Mouse (Mus musculus): ENCODE data around the gene Naa38.
"Not testable (repeated sequence)": the region's sequence is repeated elsewhere in the genome, so short reads cannot be mapped to it uniquely, and the experiment has no call there.

Gene Naa38

DNA sequence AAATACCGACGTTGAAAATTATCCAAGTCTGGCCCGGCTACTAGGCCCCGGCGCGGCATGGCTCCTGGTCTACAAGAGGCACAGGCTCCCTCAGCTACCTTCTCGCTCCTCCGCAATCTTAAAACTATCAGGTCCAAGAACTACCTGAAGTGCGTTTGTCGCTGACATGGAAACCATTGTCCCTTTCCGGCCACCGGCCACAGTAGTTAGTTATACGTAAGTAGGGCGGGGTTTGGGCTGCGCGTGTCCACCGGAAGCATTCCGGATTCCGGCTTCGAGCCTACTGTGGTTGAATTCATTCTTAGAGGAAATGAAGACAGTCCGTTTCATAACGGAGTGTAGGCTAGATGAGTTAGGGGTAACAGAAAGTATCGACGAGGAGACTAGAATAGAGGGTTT lies at the start of gene Naa38, which contains the start of gene Cyb5d1:
Gene Naa38 (plus strand): TSS at position 253 of the 399 bp plus-strand sequence.
Gene Cyb5d1 (minus strand): TSS at position 397 of the 399 bp plus-strand sequence.
- DNase-seq (ENCODE audit: low read depth, low spot score) = peak; percentile 93
- H3K27me3 ChIP-seq (ENCODE audit: control insufficient read depth, insufficient read depth, low read length, poor library complexity, severe bottlenecking); H3K36me3 ChIP-seq (ENCODE audit: control insufficient read depth, insufficient read depth, low read length, poor library complexity, severe bottlenecking): not testable (repeated sequence)

GRCm38 (mm10) chr11:69346441-69346840 lies 48.8 kb upstream of the Naa38 start:
- no peaks in the 10 kb centered on the region for H3K27me3 ChIP-seq (ENCODE audit: control insufficient read depth, insufficient read depth, low read length, poor library complexity, severe bottlenecking)
- no peak for DNase-seq (ENCODE audit: low read depth, low spot score)
- H3K36me3 ChIP-seq (ENCODE audit: control insufficient read depth, insufficient read depth, low read length, poor library complexity, severe bottlenecking) = peaks cover 4% of the 10 kb centered on the region

DNA sequence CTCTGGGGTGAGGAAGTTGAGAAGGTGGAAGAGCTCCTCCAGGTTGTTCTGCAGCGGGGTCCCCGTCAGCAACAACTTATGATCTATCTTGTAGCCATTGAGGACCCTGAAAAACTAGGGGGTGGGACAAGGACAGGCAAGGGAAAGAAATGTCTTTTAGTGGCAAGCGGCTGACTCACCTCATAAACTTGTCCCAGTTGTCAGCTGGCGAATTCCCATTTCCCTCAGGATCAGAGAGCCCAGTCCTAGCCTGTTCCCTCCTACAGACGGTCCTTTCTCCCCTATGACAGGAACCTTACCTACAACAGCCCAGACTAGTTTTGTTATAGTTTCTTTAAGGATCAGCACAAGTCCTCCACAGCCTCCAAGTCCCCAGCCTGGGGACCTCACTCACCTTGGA lies 38.7 kb upstream of the Naa38 start:
- no peaks in the 10 kb centered on the region for H3K27me3 ChIP-seq (ENCODE audit: control insufficient read depth, insufficient read depth, low read length, poor library complexity, severe bottlenecking)
- DNase-seq (ENCODE audit: low read depth, low spot score) = no peak

GRCm38 (mm10) chr11:69357690-69358089 lies 37.6 kb upstream of the Naa38 start:
- Histone ChIP-seq H3K27me3 (ENCODE audit: control insufficient read depth, insufficient read depth, low read length, poor library complexity, severe bottlenecking) (no peaks in the 10 kb centered on the region), H3K36me3 (ENCODE audit: control insufficient read depth, insufficient read depth, low read length, poor library complexity, severe bottlenecking) (peaks cover 13% of the 10 kb centered on the region)
- no peak for DNase-seq (ENCODE audit: low read depth, low spot score)

More for the DNA sequence above, 38.7 kb upstream of the Naa38 start:
- peaks cover 7% of the 10 kb centered on the region for H3K36me3 ChIP-seq (ENCODE audit: control insufficient read depth, insufficient read depth, low read length, poor library complexity, severe bottlenecking)

GRCm38 (mm10) chr11:69362021-69362420 lies 33.3 kb upstream of the Naa38 start:
- Histone ChIP-seq H3K27me3 (ENCODE audit: control insufficient read depth, insufficient read depth, low read length, poor library complexity, severe bottlenecking) (no peaks in the 10 kb centered on the region), H3K36me3 (ENCODE audit: control insufficient read depth, insufficient read depth, low read length, poor library complexity, severe bottlenecking) (peaks cover 12% of the 10 kb centered on the region)
- DNase-seq (ENCODE audit: low read depth, low spot score) = no peak

DNA sequence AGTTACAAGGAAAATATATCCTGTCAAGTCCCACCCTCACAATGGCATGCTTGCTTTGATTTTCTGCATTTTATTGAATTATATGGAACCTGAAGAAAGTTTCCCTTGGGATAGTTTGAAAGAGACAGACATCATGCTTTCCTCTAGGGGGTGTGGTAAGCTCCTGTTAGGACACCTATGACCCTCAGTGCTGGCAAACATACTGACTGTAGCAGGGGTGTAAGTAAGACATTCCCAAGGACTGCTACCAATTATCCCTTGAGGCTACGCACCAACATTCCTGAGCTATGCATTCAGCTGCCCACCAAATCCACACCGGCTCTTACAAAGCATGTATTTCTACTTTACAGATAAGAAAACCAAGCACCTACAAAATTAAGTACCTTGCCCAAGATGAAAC lies 32.8 kb upstream of the Naa38 start:
- H3K27me3 ChIP-seq (ENCODE audit: control insufficient read depth, insufficient read depth, low read length, poor library complexity, severe bottlenecking) = no peaks in the 10 kb centered on the region
- no peak for DNase-seq (ENCODE audit: low read depth, low spot score)
- H3K36me3 ChIP-seq (ENCODE audit: control insufficient read depth, insufficient read depth, low read length, poor library complexity, severe bottlenecking) = peaks cover 12% of the 10 kb centered on the region

- Histone ChIP-seq H3K27me3 (ENCODE audit: control insufficient read depth, insufficient read depth, low read length, poor library complexity, severe bottlenecking) (no peaks in the 10 kb centered on the region), H3K36me3 (ENCODE audit: control insufficient read depth, insufficient read depth, low read length, poor library complexity, severe bottlenecking) (peaks cover 10% of the 10 kb centered on the region)
- DNase-seq (ENCODE audit: low read depth, low spot score) = no peak
These were observed 30.9 kb upstream of the Naa38 start for GRCm38 (mm10) chr11:69364376-69364775.

DNA sequence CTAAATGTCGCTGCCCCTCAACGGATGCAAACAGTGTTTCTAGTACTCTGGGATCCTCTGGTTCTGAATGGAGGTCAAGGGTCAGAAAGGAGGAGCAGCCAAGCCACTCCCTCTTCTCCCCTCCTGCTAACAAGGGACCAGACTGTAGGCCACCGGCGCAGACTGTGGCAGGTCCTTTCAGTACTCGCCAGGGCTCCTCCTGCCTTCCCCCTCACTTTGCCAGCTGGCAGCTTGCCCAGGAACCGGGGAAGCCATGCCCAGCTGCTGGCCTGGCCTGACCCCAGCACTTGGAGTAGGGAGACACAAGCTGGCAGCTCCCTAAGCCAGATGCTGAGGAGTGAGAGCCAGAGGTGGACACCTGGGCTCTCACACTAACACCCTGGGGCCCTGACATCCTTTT lies 30.4 kb upstream of the Naa38 start:
- no peaks in the 10 kb centered on the region for H3K27me3 ChIP-seq (ENCODE audit: control insufficient read depth, insufficient read depth, low read length, poor library complexity, severe bottlenecking)
- H3K36me3 ChIP-seq (ENCODE audit: control insufficient read depth, insufficient read depth, low read length, poor library complexity, severe bottlenecking) = peaks cover 10% of the 10 kb centered on the region
- no peak for DNase-seq (ENCODE audit: low read depth, low spot score)

- DNase-seq (ENCODE audit: low read depth, low spot score) = no peak
- peaks cover 9% of the 10 kb centered on the region for H3K36me3 ChIP-seq (ENCODE audit: control insufficient read depth, insufficient read depth, low read length, poor library complexity, severe bottlenecking)
- H3K27me3 ChIP-seq (ENCODE audit: control insufficient read depth, insufficient read depth, low read length, poor library complexity, severe bottlenecking) = no peaks in the 10 kb centered on the region
These were observed 29.6 kb upstream of the Naa38 start for GRCm38 (mm10) chr11:69365722-69366121.

GRCm38 (mm10) chr11:69366157-69366854 lies 29.0 kb upstream of the Naa38 start:
- Histone ChIP-seq H3K36me3 (ENCODE audit: control insufficient read depth, insufficient read depth, low read length, poor library complexity, severe bottlenecking) (peaks cover 9% of the 10 kb centered on the region), H3K27me3 (ENCODE audit: control insufficient read depth, insufficient read depth, low read length, poor library complexity, severe bottlenecking) (no peaks in the 10 kb centered on the region)
- peak; percentile 92 for DNase-seq (ENCODE audit: low read depth, low spot score)

GRCm38 (mm10) chr11:69366855-69367615 lies 28.3 kb upstream of the Naa38 start:
- peak; percentile 41 for DNase-seq (ENCODE audit: low read depth, low spot score)
- Histone ChIP-seq H3K27me3 (ENCODE audit: control insufficient read depth, insufficient read depth, low read length, poor library complexity, severe bottlenecking) (no peaks in the 10 kb centered on the region), H3K36me3 (ENCODE audit: control insufficient read depth, insufficient read depth, low read length, poor library complexity, severe bottlenecking) (peaks cover 5% of the 10 kb centered on the region; the same call in 1 of the 2 replicates)

DNA sequence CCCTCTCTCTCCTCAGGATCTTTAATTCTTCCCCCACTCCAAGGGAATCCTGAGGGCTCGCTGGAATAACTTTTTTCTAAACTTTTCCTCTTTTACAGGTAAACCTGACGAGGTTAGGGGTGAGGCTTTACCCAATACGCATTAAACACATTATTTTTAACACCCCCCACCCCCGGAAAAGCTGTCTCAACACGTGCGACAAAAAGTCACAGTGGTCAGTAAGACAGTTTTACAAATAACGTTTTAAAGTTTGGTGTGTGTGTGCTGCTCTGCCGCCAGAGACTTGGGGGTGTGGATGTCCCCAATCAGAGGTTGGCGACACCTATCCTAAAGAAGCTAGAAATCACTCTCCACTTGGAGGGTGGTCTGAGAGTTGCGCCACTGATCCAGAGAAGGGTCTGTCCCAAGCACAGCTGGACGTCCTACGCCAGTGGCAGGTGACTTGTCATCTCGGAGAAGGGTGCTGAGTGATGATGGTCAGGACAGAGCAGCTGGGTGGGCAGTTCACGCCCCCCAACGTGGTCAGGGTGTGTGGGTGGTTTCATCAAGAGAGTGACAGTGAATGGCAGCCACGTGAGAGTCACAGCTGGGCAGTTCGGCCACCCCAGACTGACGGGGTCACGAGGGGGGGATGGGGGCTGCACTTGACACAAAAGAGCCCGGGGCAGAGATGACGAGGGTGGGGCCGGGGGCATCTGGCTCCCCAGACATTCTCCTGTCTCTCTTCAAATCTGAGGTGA lies 27.5 kb upstream of the Naa38 start:
- Histone ChIP-seq H3K27me3 (ENCODE audit: control insufficient read depth, insufficient read depth, low read length, poor library complexity, severe bottlenecking) (no peaks in the 10 kb centered on the region), H3K36me3 (ENCODE audit: control insufficient read depth, insufficient read depth, low read length, poor library complexity, severe bottlenecking) (peaks cover 2% of the 10 kb centered on the region; the same call in 1 of the 2 replicates)
- DNase-seq (ENCODE audit: low read depth, low spot score) = peak; percentile 77

DNA sequence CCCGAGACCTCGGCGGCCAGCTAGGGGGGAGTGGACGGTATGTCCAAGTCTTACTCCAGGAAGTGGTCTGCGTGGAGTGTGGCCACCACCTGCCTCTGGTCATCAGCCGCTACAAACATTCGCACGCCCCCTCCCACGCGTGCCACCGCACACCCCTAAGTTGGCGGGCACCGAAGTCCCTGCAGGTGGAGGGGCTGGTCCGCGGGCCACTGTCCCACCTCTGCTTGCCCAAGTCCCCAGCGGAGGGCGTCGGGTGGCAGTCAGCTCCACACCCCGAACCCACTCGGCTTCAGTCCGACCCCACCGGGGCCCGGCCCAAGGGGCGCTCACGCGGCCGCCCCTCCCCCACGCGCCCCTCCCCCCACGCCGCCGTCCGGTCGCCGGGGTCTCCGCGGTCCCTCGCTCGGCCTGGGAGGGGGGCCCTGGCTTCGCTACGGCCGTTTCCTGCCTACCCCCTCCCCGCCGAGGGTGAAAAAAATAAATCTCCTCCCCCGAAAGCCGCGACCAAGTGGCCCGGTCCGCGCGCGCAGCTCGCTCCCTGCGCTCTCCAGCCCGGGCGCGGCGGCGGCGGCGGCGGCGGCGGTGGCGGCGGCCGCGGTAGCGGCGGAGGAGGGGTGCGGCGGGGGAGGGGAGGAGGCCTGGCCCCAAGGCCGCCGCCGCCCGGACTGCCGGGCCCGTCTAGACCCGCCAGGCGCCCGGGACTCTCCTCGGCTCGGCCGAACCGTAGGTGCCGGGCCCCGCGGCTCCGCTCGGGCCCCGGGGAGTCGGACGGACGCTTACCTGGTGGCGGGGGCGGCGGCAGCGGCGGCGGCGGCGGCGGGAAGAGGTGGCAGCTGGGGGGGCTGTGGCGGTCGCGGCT lies 26.7 kb upstream of the Naa38 start:
- peaks cover 3% of the 10 kb centered on the region; the same call in 1 of the 2 replicates for H3K36me3 ChIP-seq (ENCODE audit: control insufficient read depth, insufficient read depth, low read length, poor library complexity, severe bottlenecking)
- peak; percentile 55 for DNase-seq (ENCODE audit: low read depth, low spot score)
- H3K27me3 ChIP-seq (ENCODE audit: control insufficient read depth, insufficient read depth, low read length, poor library complexity, severe bottlenecking) = no peaks in the 10 kb centered on the region

Data from splenic B cell, adult 2 months (primary cell).